Mouse (Mus musculus) CH12.LX (cell line): ENCODE measurements around the gene Hist1h3e.

Source experiments
- CTCF ChIP-seq, 2 experiments: IDR thresholded peaks in 1 of 2; conservative IDR thresholded peaks in 1 of 2; 2 replicates each; pipeline ENCODE4 v1.5.1; 2011 to 2012; ENCODE audit warnings: low read depth in 2 of 2, low read length in 2 of 2, improper control_type of control experiment in 1 of 2, inconsistent platforms in 1 of 2, mild to moderate bottlenecking in 1 of 2, moderate library complexity in 1 of 2
- IRF4 ChIP-seq: IDR thresholded peaks from 2 replicates; pipeline ENCODE4 v1.6.1; 2014; ENCODE audit warnings: low read depth, mild to moderate bottlenecking, inconsistent platforms, low read length, improper control_type of control experiment
- MAX ChIP-seq: IDR thresholded peaks from 2 replicates; pipeline ENCODE4 v1.6.1; 2011; ENCODE audit warnings: low read length, improper control_type of control experiment
- NELFE ChIP-seq: IDR thresholded peaks from 2 replicates; pipeline ENCODE4 v1.6.1; 2011; ENCODE audit warnings: low read depth, low read length, improper control_type of control experiment
- POLR2A ChIP-seq: IDR thresholded peaks from 2 replicates; pipeline ENCODE4 v1.6.1; 2011; ENCODE audit warnings: low read depth, mild to moderate bottlenecking, improper control_type of control experiment, low read length
- RCOR1 ChIP-seq: conservative IDR thresholded peaks from 2 replicates; pipeline ENCODE4 v1.6.1; 2012; ENCODE audit warnings: low read depth, mild to moderate bottlenecking, inconsistent platforms, low read length, improper control_type of control experiment
- USF1 ChIP-seq: IDR thresholded peaks from 2 replicates; pipeline ENCODE4 v1.6.1; 2014; ENCODE audit warnings: low read depth, mild to moderate bottlenecking, inconsistent platforms, low read length, improper control_type of control experiment
- ZNF384 ChIP-seq: IDR thresholded peaks from 2 replicates; pipeline ENCODE4 v1.6.1; 2012; ENCODE audit warnings: low read depth, low read length, improper control_type of control experiment, inconsistent platforms

DNA sequence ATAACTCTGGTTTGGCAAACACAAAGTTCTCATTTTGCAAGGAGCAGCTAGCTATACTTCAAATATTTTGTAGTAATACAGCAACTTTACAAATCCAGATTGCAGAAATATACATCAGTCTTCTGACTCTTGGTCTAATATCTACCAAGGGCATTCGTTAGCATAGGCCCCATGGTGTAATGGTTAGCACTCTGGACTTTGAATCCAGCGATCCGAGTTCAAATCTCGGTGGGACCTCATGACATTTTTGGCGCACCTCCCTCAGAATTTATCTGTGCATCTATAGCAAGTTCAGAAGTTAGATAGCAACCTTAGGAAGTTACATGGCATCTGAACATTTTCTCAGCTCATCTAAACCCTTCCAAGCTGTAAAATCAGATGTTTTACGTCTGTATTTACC is 43.3 kb downstream of the Hist1h3e start:
- no peak for TF ChIP-seq CTCF (conservative IDR thresholded peaks at IDR 0.05 in 1 of 2, IDR thresholded peaks at IDR 0.05 in 1 of 2; ENCODE audit: low read depth in 2 of 2, low read length in 2 of 2)
- no peak for TF ChIP-seq IRF4
- TF ChIP-seq USF1, result no peak
- TF ChIP-seq ZNF384, result no peak
- TF ChIP-seq POLR2A, result no peak
- no peak for TF ChIP-seq RCOR1
- TF ChIP-seq MAX, result no peak
- no peak for TF ChIP-seq NELFE
